In genomic region chr1:34218323-34218722, GRCm38 (mm10) we compare ENCODE assay signal across 8 mouse cellular contexts.
DNase-seq lines count a peak whose midpoint lies in the region; ATAC-seq and TF ChIP-seq lines count a peak whose summit lies in the region.

No protein-coding gene starts in this region.

- no peaks in the 10 kb centered on the region for H3K27me3 ChIP-seq in Patski

- POLR2A ChIA-PET in Patski (lab: Charles Lee): no interaction called here

- ATAC-seq in Patski: peak; percentile 55
- ATAC-seq in megakaryocyte progenitor cell, adult 5-6 weeks (replicated peaks; ENCODE audit: poor library complexity): peak; percentile 99

- peak; percentile 92 for TF ChIP-seq CTCF in Patski (IDR thresholded peaks at IDR 0.05)

- in situ Hi-C loops in Patski (cut with MboI; ENCODE audit: low pct_unique_long_range_greater_than_20kb): no loop called here

- CTCF ChIA-PET in Patski (lab: Charles Lee): interaction anchor here (0.7 to 4.6 kb wide), 21 partner anchors 9 to 217 kb away, joined by 3 to 46 read pairs (median 5); no protein-coding TSS in a partner anchor

- no peak for DNase-seq in Patski (ENCODE audit: low read depth, low spot score)
- DNase-seq in cerebellum, adult 9-10 months: peak; percentile 82
- DNase-seq in frontal cortex, postnatal 14 days (ENCODE audit: low spot score in 2 of 2): peak; percentile 25 to 64
- DNase-seq in hindlimb bud, embryonic 11.5 days (ENCODE audit: extremely low spot score, low read depth, low spot score): peak; percentile 33
- DNase-seq in left cerebral cortex, adult 18-20 months (ENCODE audit: low spot score in 2 of 2): peak; percentile 79 to 82
- peak; percentile 78 for DNase-seq in right cerebral cortex, postnatal 14 days
- DNase-seq in urinary bladder, postnatal 14 days (ENCODE audit: low spot score): peak; percentile 81
